Mouse (Mus musculus) T-cell, adult 66 days (primary cell): ENCODE measurements around the gene Fhad1. TPM values are rescaled to one million over a fixed set of nuclear protein-coding genes. Genes with fewer than 3 reads are reported as not detected.

Source experiments
- total RNA-seq, 2 experiments: library from RNA; stranded (reverse); gene quantifications; 3 replicates in 1 of 2; 4 replicates in 1 of 2; pipeline ENCODE4 v1.2.4; 2023

Fhad1 gene
- not detected for total RNA-seq

DNA sequence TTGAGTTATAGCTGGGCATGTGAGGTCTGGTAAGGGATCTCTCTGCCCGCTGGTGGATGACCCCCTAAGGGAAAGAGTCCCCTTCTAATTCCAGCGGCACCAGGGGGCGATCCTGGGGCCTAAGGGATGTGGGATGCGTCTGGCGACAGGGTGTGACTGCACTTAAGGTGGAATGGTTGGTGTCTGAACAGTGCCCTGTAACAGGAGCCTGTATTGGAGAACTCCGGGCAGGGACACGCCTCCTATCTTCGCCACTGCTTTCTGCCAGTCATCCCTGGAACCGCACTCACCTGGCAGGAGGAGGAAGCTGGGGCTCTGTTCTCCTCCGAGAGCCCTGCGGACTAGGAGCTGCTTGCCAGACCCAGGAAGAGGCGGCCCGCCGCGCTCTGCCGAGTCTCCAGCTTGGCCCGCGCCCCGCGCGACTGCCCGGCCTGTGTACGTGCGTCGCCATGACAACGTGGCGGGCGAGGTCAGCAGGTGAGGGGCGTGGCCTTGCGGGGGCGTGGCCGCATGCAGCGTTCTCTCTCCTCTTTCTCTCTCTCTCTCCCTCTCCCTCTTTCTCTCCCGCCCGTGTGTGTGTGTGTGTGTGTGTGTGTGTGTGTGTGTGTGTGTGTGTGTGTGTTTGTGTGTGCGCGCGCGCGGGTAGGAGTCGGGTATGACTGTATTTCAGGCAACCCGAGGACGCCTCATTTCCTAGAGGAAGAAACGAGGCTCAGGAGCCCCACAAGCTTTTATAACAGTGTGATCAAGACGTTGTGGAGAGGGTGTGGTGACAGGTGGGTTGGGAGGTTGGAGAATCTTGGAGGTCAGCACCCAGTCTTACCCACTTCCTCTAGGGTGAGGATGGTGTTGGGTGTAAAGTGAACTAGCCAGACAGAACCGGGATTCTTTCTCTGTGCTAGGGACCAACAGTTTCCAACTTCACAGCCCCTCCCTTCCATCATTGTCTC is at the start of gene Fhad1:
Gene Fhad1, minus strand, starts transcription at position 424 of the 950 bp plus-strand sequence.

GRCm38 (mm10) chr4:141874601-141875460 is 140.1 kb downstream of the Fhad1 start, which contains the start of gene Efhd2:
Efhd2 (minus strand) TSS chr4:141874920.

GRCm38 (mm10) chr4:141845999-141846398 is 168.9 kb downstream of the Fhad1 start, which contains the start of gene Ctrc:
Ctrc (minus strand) TSS chr4:141846359.

Other genes starting within 250 kb of the Fhad1 start
- 10 to 100 TPM; 12.2 to 12.7 TPM for gene Dnajc16, start 224.2 kb downstream of the Fhad1 start, total RNA-seq
- gene Casp9, start 221.5 kb downstream of the Fhad1 start, total RNA-seq, result 10 to 100 TPM; 12.4 to 12.9 TPM
- gene Cela2a, start 188.9 kb downstream of the Fhad1 start, total RNA-seq, result not detected
- gene Ctrc, start 168.7 kb downstream of the Fhad1 start, total RNA-seq, result not detected
- gene Efhd2, start 140.2 kb downstream of the Fhad1 start, total RNA-seq, result 10 to 100 TPM; 47.7 to 59.3 TPM
- under 1 TPM in 1 of 2 experiments, not detected in 1; 0.30 TPM for gene Tmem51, start 69.2 kb upstream of the Fhad1 start, total RNA-seq
- under 1 TPM in 1 of 2 experiments, not detected in 1; 0.23 TPM for gene Kazn, start 224.3 kb upstream of the Fhad1 start, total RNA-seq